Mouse (Mus musculus) cerebellum, adult 2 months (tissue): ENCODE measurements around the gene Pym1. TPM values are rescaled to one million over a fixed set of nuclear protein-coding genes. Genes with fewer than 3 reads are reported as not detected.

Experiments used
- DNase-seq, 2 experiments: peaks; one replicate each; pipeline ENCODE4 v3.0.0; 2021
- H3K27ac ChIP-seq: fragments of 200-500 bp; 2 replicates; pipeline ENCODE4 v1.5.1; 2012; ENCODE audit warnings: low read length, control low read depth, inconsistent platforms; ENCODE audit not compliant: insufficient read depth
- H3K27me3 ChIP-seq: fragments of 200-500 bp; 2 replicates; pipeline ENCODE4 v1.6.1; 2012; ENCODE audit warnings: inconsistent platforms, mild to moderate bottlenecking, low read length, moderate library complexity; ENCODE audit not compliant: control insufficient read depth, insufficient read depth
- H3K4me1 ChIP-seq: fragments of 200-500 bp; 2 replicates; pipeline ENCODE4 v1.6.1; 2011; ENCODE audit warnings: low read length; ENCODE audit not compliant: control insufficient read depth, insufficient read depth
- H3K4me3 ChIP-seq: fragments of 200-500 bp; replicated peaks from 2 replicates; pipeline ENCODE3; 2011; ENCODE audit warnings: mild to moderate bottlenecking, low read depth, low read length, control low read depth; ENCODE audit not compliant: insufficient read depth
- CTCF ChIP-seq: fragments of 200-500 bp; IDR thresholded peaks from 2 replicates; pipeline ENCODE4 v1.5.1; 2011; ENCODE audit warnings: low read depth, mild to moderate bottlenecking, control low read depth, low read length, moderate library complexity, borderline replicate concordance; ENCODE audit not compliant: insufficient read depth
- POLR2A ChIP-seq: fragments of 200-500 bp; IDR thresholded peaks from 2 replicates; pipeline ENCODE4 v1.6.1; 2011; ENCODE audit warnings: low read length, control low read depth, borderline replicate concordance; ENCODE audit not compliant: insufficient read depth
- WGBS: fragments of 180-500 bp; shearing (Covaris S2); methylation state at CpG from one replicate; pipeline ENCODE4 v1.1.7; 2018; 5-methylcytosine and 5-hydroxymethylcytosine counted together
- polyA plus RNA-seq: library from polyadenylated mRNA; depleted of rRNA; stranded (reverse); fragments of >200 nt; gene quantifications from 2 replicates; pipeline ENCODE4 v1.2.3, GENCODE M21; 2012; rRNA removed

Pym1 gene
- polyA plus RNA-seq, 1 experiment: 39.7 TPM

DNA sequence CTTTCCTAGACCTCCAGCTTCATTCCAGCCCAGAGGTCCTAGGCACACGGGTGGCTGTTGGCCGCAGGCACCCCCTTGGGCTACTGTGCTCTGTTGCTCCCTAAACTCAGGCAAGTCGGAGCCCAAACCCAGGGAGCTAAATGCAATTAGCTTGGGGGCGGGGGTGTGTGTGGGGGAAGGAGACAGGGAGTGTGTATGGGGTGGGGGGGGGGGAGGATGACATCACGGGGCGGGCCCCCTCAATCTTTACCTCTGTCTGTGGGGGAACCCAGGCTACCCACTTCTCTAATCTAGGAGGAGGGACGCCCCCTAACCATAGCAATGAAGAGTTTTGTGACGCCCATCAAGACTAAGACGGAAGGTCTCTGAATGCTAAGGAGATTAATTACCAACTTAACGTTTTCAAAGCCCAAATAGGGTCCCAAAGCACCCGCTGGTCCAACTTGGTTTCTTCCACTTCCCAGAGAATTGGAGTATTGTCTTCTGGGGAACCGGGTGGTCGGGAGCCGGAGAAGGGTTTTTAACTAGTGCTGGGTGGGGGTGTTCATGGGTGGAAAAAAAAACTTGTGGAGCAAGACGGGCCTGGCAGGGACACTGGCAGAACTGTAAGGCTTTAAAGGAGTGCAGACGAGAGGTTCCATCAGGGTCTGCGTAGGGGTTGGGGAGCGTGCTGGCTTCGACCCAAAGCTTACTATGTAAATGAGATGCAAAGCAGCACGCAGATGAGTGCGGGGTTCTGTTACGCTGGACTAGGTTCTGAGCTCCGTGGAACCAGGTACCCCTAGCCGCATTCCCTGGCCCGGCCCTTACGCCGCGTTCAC lies 56.8 kb downstream of the Pym1 start, which contains the start of gene Tmem198b:
Gene Tmem198b, minus strand, starts transcription at position 100 of the 821 bp plus-strand sequence.
- H3K27me3 ChIP-seq: no peaks in the 10 kb centered on the region
- WGBS: under 1% methylated on average over 28 of the region's 28 CpGs
- peak; percentile 67 to 73 for DNase-seq
- peak within 1 kb of the TSS; percentile 91 for H3K4me3 ChIP-seq
- peak within 1 kb of the TSS; percentile 93 for H3K27ac ChIP-seq
- TF ChIP-seq CTCF: no peak
- peak; percentile 31; the same call in 1 of the 2 replicates for TF ChIP-seq POLR2A
- peaks cover 13% of the 10 kb centered on the region for H3K4me1 ChIP-seq

DNA sequence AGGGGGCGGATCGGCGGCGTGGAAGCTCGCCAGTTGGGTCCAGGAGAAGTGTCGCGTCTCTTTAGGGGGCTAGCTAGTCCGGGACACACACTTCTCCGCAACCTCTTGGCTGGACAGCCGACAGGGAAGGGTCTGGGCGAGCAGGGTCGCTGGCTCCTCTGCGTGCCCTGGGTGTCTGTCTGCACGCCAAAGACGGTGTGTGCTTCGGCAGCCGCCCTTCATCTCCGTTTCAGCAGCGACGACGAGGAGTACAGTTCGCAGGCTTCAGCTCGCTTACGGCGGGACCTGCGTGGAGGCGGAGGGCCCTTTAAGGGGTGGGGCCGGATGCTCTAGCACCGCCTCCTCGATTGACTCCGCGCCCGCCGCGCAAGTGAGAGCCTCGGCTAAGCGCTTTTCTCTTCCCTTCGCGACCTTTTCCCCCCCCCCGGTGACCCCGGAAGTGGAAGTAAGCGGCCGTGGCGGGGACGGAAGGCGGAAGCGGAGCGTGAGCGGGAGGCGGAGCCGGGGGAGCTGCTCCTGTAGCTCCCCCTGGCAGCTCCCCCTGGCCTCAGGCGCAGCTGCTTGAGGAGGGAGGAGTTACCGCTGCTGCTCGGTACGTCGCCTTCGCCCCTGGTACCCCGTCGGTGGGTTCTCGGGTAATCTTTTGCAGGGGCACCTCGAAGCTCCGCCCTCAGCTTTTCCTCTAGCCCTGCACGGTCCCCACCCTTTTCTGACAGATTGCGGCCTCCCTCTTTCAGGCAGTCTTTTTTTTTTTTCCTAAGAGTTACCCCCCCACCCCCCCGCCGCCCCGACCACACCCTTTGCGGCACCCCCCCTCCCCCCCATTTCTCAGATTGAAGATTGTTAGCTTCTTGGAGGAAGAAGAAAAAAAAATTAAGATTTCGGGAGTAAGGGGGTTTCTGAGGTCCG lies 57.7 kb downstream of the Pym1 start:
- peak overlapping the region; percentile 91 for H3K4me3 ChIP-seq
- H3K4me1 ChIP-seq: peaks cover 13% of the 10 kb centered on the region
- WGBS: under 1% methylated on average over 69 of the region's 70 CpGs
- no peaks in the 10 kb centered on the region for H3K27me3 ChIP-seq
- H3K27ac ChIP-seq: peak overlapping the region; percentile 93
- peak; percentile 94 to 96 for DNase-seq
- no peak for TF ChIP-seq CTCF
- TF ChIP-seq POLR2A: peak; percentile 79; the same call in 1 of the 2 replicates

DNA sequence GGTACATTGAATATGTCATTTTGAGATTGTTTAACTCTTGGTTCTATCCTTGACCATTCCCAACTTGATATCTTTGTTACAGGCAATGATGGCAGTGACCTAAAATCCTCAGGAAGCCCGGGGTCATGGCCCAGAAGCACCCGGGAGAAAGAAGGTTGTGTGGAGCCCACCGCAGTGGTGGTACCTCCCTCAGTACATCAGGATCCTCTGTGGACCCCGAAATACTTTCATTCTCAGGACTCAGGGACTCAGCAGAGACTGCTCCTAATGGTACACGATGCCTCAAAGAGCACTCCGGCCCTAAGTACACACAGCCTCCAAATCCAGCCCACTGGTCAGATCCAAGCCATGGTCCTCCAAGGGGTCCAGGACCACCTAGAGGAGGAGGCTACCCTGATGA lies 58.4 kb downstream of the Pym1 start:
- TF ChIP-seq CTCF: no peak
- no peak for TF ChIP-seq POLR2A
- H3K27me3 ChIP-seq: no peaks in the 10 kb centered on the region
- peaks cover 13% of the 10 kb centered on the region for H3K4me1 ChIP-seq
- H3K27ac ChIP-seq: no peak overlapping the region
- H3K4me3 ChIP-seq: peak overlapping the region; percentile 56
- WGBS: 44% methylated on average over 6 of the region's 6 CpGs
- DNase-seq: peak in 1 of 2 experiments; percentile 14

DNA sequence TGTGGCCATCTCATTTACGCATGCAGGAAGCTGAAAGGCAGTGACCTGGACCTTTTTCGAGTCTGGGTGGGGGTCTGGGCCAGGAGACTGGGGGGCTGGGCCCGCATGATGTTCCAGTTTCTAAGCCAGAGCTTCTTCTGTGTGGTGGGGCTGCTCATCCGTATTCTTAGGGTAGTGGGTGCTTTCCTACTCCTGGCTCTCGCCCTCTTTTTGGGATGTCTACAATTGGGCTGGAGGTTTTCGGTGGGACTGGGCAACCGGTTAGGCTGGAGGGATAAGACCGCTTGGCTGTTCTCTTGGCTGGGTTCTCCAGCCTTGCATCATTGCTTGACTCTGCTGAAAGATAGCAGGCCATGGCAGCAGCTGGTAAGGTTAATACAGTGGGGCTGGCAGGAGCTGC lies 59.3 kb downstream of the Pym1 start:
- no peak overlapping the region for H3K27ac ChIP-seq
- H3K4me3 ChIP-seq: no peak overlapping the region
- H3K4me1 ChIP-seq: peaks cover 13% of the 10 kb centered on the region
- 73% methylated on average over 8 of the region's 8 CpGs for WGBS
- TF ChIP-seq CTCF (no peak), POLR2A (no peak)
- DNase-seq: no peak
- H3K27me3 ChIP-seq: no peaks in the 10 kb centered on the region

Other genes starting within 250 kb of the Pym1 start
- 28.9 and 36.1 TPM in 2 replicates for gene Myl6b, start 249.2 kb upstream of the Pym1 start, polyA plus RNA-seq
- gene Esyt1, start 222.0 kb upstream of the Pym1 start, polyA plus RNA-seq: 36.3 and 37.3 TPM in 2 replicates
- gene Zc3h10, start 200.1 kb upstream of the Pym1 start, polyA plus RNA-seq: 15.4 and 18.7 TPM in 2 replicates
- gene Rpl41, start 198.6 kb upstream of the Pym1 start, polyA plus RNA-seq: 1,271 and 1,490 TPM in 2 replicates
- gene Pa2g4, start 181.9 kb upstream of the Pym1 start, polyA plus RNA-seq: 69.2 and 73.5 TPM in 2 replicates
- 9.4 and 11.1 TPM in 2 replicates for gene Erbb3, start 158.2 kb upstream of the Pym1 start, polyA plus RNA-seq
- 303 and 334 TPM in 2 replicates for gene Rps26, start 121.1 kb upstream of the Pym1 start, polyA plus RNA-seq
- 8.5 and 9.6 TPM in 2 replicates for gene Ikzf4, start 101.9 kb upstream of the Pym1 start, polyA plus RNA-seq
- 15.6 and 17.9 TPM in 2 replicates for gene Suox, start 73.8 kb upstream of the Pym1 start, polyA plus RNA-seq
- 132 and 133 TPM in 2 replicates for gene Rab5b, start 51.6 kb upstream of the Pym1 start, polyA plus RNA-seq
- gene Pmel, start 43.7 kb upstream of the Pym1 start, polyA plus RNA-seq: 1.00 and 1.5 TPM in 2 replicates
- gene Cdk2, start 42.9 kb upstream of the Pym1 start, polyA plus RNA-seq: 3.8 and 3.9 TPM in 2 replicates
- 16.0 and 17.1 TPM in 2 replicates for gene Dgka, start 3.0 kb upstream of the Pym1 start, polyA plus RNA-seq
- gene Mmp19, start 43.0 kb downstream of the Pym1 start, polyA plus RNA-seq: 0.61 and 0.70 TPM in 2 replicates
- 22.4 and 24.1 TPM in 2 replicates for gene Dnajc14, start 56.2 kb downstream of the Pym1 start, polyA plus RNA-seq
- gene Tmem198b, start 56.5 kb downstream of the Pym1 start, polyA plus RNA-seq: 26.4 and 26.6 TPM in 2 replicates
- gene Sarnp, start 69.4 kb downstream of the Pym1 start, polyA plus RNA-seq: 54.5 and 60.2 TPM in 2 replicates
- gene Ormdl2, start 73.8 kb downstream of the Pym1 start, polyA plus RNA-seq: 25.7 and 26.0 TPM in 2 replicates
- gene Gdf11, start 143.8 kb downstream of the Pym1 start, polyA plus RNA-seq: 13.6 and 14.8 TPM in 2 replicates
- 108 and 110 TPM in 2 replicates for gene Cd63, start 153.1 kb downstream of the Pym1 start, polyA plus RNA-seq
- gene Rdh5, start 175.0 kb downstream of the Pym1 start, polyA plus RNA-seq: 37.0 and 45.7 TPM in 2 replicates
- 350 and 357 TPM in 2 replicates for gene Bloc1s1, start 176.1 kb downstream of the Pym1 start, polyA plus RNA-seq
- gene Itga7, start 185.9 kb downstream of the Pym1 start, polyA plus RNA-seq: 96.2 and 106 TPM in 2 replicates
- gene Mettl7b, start 213.1 kb downstream of the Pym1 start, polyA plus RNA-seq: not detected in 2 replicates
- gene Olfr9, start 241.5 kb downstream of the Pym1 start, polyA plus RNA-seq: not detected in 2 replicates